Mouse (Mus musculus) embryonic facial prominence, embryonic 11.5 days (tissue): ENCODE measurements around the gene Coq8b. TPM values are rescaled to one million over a fixed set of nuclear protein-coding genes. Genes with fewer than 3 reads are reported as not detected.

ENCODE experiments used
- ATAC-seq: fragments of 200-750 bp; cut with Nextera tagmentation; replicated peaks from 2 replicates; pipeline ENCODE4 v1.8.0; 2017; ENCODE audit warnings: low read depth; ENCODE audit not compliant: insufficient number of reproducible peaks, low FRiP score, low TSS enrichment
- DNase-seq: peaks from one replicate; pipeline ENCODE4 v3.0.0-alpha.2; 2015; ENCODE audit warnings: low spot score
- H3K27ac ChIP-seq: fragments of 300-500 bp; sonication (generic); replicated peaks from 2 replicates; pipeline ENCODE4 v1.5.1; 2014; ENCODE audit warnings: mild to moderate bottlenecking, low read depth, low read length, control low read depth
- H3K27me3 ChIP-seq: fragments of 300-500 bp; sonication (generic); 2 replicates; pipeline ENCODE4 v1.6.1; 2014; ENCODE audit warnings: mild to moderate bottlenecking, low read length, moderate library complexity, mixed read lengths; ENCODE audit not compliant: control insufficient read depth, insufficient read depth
- H3K36me3 ChIP-seq: fragments of 300-500 bp; sonication (generic); replicated peaks from 2 replicates; pipeline ENCODE4 v1.6.1; 2014; ENCODE audit warnings: low read depth, mild to moderate bottlenecking, low read length, moderate library complexity, mixed read lengths; ENCODE audit not compliant: control insufficient read depth, insufficient read depth
- H3K4me1 ChIP-seq: fragments of 300-500 bp; sonication (generic); 2 replicates; pipeline ENCODE4 v1.6.1; 2014; ENCODE audit warnings: low read length, mixed read lengths; ENCODE audit not compliant: control insufficient read depth, insufficient read depth
- H3K4me2 ChIP-seq: fragments of 300-500 bp; sonication (generic); 2 replicates; pipeline ENCODE4 v1.6.1; 2014; ENCODE audit warnings: low read depth, mild to moderate bottlenecking, control low read depth, low read length, moderate library complexity
- H3K4me3 ChIP-seq: fragments of 300-500 bp; sonication (generic); 2 replicates; pipeline ENCODE4 v1.5.1; 2014; ENCODE audit warnings: low read depth, low read length, control low read depth
- H3K9ac ChIP-seq: fragments of 300-500 bp; sonication (generic); replicated peaks from 2 replicates; pipeline ENCODE4 v1.6.1; 2014; ENCODE audit warnings: mild to moderate bottlenecking, control low read depth, low read length
- H3K9me3 ChIP-seq: fragments of 300-500 bp; sonication (generic); replicated peaks from 2 replicates; pipeline ENCODE4 v1.6.1; 2016; ENCODE audit warnings: mild to moderate bottlenecking, low read length, inconsistent platforms, mixed read lengths; ENCODE audit not compliant: control insufficient read depth
- WGBS: fragments of 180-500 bp; shearing (Covaris S2); extraction: QIAGEN DNeasy Blood & Tissue Kit; methylation state at CpG from one replicate; pipeline ENCODE4 v1.1.7; 2014; 5-methylcytosine and 5-hydroxymethylcytosine counted together
- polyA plus RNA-seq: library from polyadenylated mRNA; unstranded; fragments of >200 nt; fragmentation: Nextera tagmentation; extraction: Ambion mirVana; gene quantifications from 2 replicates; pipeline ENCODE4 v1.2.1, GENCODE M21; 2014

The Coq8b gene
- polyA plus RNA-seq, 1 experiment from 2014 or later: 14.9 TPM

DNA sequence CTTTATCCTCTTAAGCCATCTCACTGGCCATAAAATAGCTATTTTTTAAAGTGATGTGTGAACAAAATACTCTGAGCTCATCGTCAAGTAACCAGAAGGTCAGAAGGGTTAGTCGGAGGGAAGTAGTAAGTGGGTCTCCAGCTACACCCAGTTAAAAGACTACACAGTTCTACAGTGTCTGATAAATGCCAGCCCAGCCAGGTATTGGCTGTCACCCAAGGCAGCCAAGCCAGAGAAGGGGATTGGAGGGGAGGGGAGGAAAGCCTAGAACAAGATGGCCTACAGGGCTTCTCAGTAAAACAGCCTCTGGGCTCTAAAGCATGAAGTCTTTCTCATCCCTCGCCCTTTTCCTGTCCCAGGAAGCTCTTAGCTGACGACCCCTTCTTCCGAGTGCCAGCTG is 17.1 kb downstream of the Coq8b start:
- no peaks in the 10 kb centered on the region for H3K27me3 ChIP-seq
- H3K9ac ChIP-seq: no peak overlapping the region
- no peaks in the 10 kb centered on the region for H3K36me3 ChIP-seq
- DNase-seq (no peak), ATAC-seq (no peak)
- H3K9me3 ChIP-seq: no peaks in the 10 kb centered on the region
- no peak overlapping the region for H3K4me2 ChIP-seq
- WGBS: 81% methylated on average over 5 of the region's 5 CpGs
- no peaks in the 10 kb centered on the region for H3K4me1 ChIP-seq
- no peak overlapping the region for H3K4me3 ChIP-seq
- no peak overlapping the region for H3K27ac ChIP-seq

DNA sequence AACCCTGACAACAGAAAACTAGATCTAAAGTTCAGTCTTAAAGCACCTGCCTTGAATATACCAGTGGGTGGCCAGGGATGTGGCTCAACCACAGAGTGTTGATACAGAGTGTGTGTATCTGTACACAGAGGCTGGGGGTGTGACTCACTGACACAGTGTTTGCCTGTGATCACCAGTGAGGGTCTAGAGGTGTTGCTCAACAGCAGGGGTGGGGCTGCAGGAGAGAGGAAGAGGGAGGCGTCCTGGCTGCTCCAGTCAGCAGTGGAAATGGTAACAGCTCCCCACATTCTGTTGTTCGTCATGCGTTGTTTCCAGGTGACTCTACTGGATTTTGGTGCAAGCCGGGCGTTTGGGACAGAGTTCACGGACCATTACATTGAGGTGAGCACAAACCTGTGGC is 19.1 kb downstream of the Coq8b start:
- ATAC-seq (no peak), DNase-seq (no peak)
- no peak overlapping the region for H3K4me2 ChIP-seq
- no peak overlapping the region for H3K9ac ChIP-seq
- WGBS: 86% methylated on average over 6 of the region's 6 CpGs
- no peaks in the 10 kb centered on the region for H3K27me3 ChIP-seq
- no peak overlapping the region for H3K4me3 ChIP-seq
- no peaks in the 10 kb centered on the region for H3K4me1 ChIP-seq
- no peaks in the 10 kb centered on the region for H3K9me3 ChIP-seq
- no peaks in the 10 kb centered on the region for H3K36me3 ChIP-seq
- no peak overlapping the region for H3K27ac ChIP-seq

DNA sequence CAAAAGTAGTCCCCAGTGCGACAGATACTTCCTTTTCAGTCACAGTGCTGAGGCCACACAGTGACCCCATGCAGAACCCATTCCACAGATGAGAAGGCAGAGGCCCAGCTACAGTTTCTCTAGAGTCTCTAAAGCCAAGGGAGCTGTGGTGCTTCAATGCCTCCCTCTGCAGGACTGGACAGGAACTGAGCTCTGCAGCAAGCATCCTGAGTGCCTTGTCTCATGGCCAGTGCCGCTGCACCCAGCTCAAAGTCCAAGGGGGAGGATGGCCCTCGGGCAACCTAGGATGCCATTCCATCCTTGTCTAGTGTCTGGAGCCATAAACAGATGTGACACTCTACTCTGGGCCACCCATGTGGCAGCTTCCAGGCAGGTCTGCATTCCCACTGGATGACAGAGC is 22.9 kb downstream of the Coq8b start:
- Histone ChIP-seq H3K36me3 (no peaks in the 10 kb centered on the region), H3K27me3 (no peaks in the 10 kb centered on the region), H3K4me1 (peaks cover 6% of the 10 kb centered on the region; the same call in 1 of the 2 replicates), H3K4me2 (no peak overlapping the region), H3K4me3 (no peak overlapping the region), H3K27ac (no peak overlapping the region), H3K9me3 (no peaks in the 10 kb centered on the region), H3K9ac (no peak overlapping the region)
- no peak for ATAC-seq
- DNase-seq: peak; percentile 23
- WGBS: 65% methylated on average over 3 of the region's 3 CpGs

DNA sequence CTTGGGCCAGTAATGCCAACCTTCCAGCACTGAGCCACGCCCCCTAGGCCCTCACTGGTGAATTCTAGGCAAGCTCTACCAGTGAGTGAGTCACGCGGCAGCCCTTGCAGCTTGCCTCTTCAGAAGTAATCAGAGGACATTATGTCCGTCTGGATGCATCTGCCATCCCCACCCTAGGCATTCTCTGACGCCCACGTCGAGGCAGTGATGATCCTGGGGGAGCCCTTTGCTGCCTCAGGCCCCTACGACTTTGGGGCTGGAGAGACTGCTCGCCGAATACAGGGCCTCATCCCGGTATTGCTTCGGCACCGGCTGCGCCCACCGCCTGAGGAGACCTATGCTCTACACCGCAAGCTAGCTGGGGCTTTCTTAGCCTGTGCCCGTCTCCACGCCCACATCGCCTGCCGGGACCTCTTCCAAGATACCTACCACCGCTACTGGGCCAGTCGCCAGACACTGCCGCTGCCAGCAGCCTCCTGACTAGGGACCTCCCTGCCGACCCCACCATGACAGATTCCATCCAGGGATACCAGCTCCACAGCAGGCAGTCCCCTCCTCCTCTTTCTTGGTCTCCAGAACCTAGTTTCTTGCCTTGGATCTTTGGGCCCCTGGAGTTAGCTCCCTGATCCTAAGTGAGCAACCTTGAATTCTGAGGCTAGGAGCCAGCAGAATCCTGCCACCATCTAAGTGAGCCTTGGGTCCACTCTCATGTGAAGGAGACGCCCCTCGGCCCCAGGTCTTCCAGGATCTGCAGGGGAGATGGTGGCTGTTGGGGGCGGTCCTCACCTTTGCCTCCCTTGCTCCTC is 24.4 kb downstream of the Coq8b start:
- H3K9ac ChIP-seq: peak overlapping the region; percentile 32; the same call in 1 of the 2 replicates
- 14% methylated on average over 27 of the region's 27 CpGs for WGBS

DNA sequence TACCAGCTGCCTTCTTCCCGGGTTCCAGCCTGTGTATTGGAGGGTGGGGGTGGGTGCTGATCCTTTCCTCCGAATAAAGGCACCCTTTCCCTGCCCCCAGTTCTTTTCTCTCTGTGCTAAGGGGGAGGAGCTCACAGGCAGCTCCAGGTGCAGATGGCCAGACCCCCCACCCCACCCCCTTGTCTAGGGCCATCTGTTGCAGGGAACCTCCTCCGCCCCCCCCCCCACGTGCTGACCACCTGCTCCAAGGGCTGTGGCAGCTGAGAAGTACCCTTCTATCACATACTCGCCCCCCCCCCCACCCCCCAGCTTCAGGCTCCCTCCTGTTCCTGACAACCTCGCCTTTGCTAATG is 25.0 kb downstream of the Coq8b start:
- no peaks in the 10 kb centered on the region for H3K27me3 ChIP-seq
- H3K4me3 ChIP-seq: peak overlapping the region; percentile 84
- peaks cover 6% of the 10 kb centered on the region; the same call in 1 of the 2 replicates for H3K4me1 ChIP-seq
- DNase-seq: peak; percentile 23
- peak overlapping the region; percentile 65 for H3K4me2 ChIP-seq
- H3K27ac ChIP-seq: peak overlapping the region; percentile 56; the same call in 1 of the 2 replicates
- ATAC-seq: peak; percentile 16; the same call in 1 of the 2 replicates
- H3K36me3 ChIP-seq: peaks cover under 1% of the 10 kb centered on the region; the same call in 1 of the 2 replicates
- H3K9ac ChIP-seq: peak overlapping the region; percentile 32; the same call in 1 of the 2 replicates
- WGBS: 4% methylated on average over 3 of the region's 6 CpGs
- no peaks in the 10 kb centered on the region for H3K9me3 ChIP-seq

More for the DNA sequence above, 24.4 kb downstream of the Coq8b start:
- DNase-seq (peak; percentile 12), ATAC-seq (no peak)
- H3K4me3 ChIP-seq: peak overlapping the region; percentile 10; the same call in 1 of the 2 replicates
- peak overlapping the region; percentile 56; the same call in 1 of the 2 replicates for H3K27ac ChIP-seq
- H3K4me2 ChIP-seq: peak overlapping the region; percentile 65
- H3K4me1 ChIP-seq: peaks cover 6% of the 10 kb centered on the region; the same call in 1 of the 2 replicates
- no peaks in the 10 kb centered on the region for H3K27me3 ChIP-seq
- no peaks in the 10 kb centered on the region for H3K9me3 ChIP-seq
- no peaks in the 10 kb centered on the region for H3K36me3 ChIP-seq

DNA sequence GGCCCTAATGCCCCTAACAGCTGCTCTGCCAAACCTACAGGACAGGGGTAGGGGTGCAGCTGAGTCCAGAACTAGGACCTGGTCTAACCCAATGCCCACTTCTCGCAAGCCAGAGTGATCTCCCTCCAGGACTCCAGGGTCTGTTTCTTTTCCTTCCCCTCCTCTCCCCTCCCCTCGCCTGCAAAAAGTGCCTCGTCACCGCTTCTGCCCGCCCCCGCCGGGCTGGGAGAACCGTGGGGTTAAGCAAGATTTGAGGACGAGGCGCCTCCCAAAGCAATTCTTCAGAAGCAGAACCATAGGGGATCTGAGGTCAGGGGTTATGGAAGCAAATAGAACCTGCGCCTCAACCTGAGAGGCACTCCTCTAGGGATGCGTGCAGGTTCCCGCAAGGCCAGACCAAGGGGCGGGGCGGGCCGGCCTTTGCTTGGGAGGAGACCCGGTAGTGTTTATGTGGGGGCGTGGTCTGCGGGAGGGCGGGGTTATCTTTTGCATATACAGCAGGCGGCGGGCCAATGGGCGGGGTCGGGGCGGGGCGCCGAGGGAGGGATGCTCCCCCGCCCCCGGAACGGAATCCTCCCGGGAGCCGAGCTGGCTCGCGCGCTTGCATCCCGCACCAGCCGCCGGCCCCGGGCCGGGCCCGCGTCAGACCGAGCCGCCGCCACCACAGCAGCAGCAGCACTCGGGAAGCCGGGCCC is 25.5 kb downstream of the Coq8b start, which contains the start of gene Numbl:
Numbl (plus strand) TSS at position 229 of the 695 bp plus-strand sequence.
- H3K27ac ChIP-seq: peak within 1 kb of the TSS; percentile 56
- peak; percentile 81 for ATAC-seq
- H3K9ac ChIP-seq: peak within 1 kb of the TSS; percentile 87
- H3K4me1 ChIP-seq: peaks cover 6% of the 10 kb centered on the region; the same call in 1 of the 2 replicates
- peak within 1 kb of the TSS; percentile 84 for H3K4me3 ChIP-seq
- DNase-seq: peak; percentile 97
- peaks cover 3% of the 10 kb centered on the region; the same call in 1 of the 2 replicates for H3K36me3 ChIP-seq
- H3K9me3 ChIP-seq: no peaks in the 10 kb centered on the region
- WGBS: under 1% methylated on average over 30 of the region's 47 CpGs
- H3K27me3 ChIP-seq: no peaks in the 10 kb centered on the region
- H3K4me2 ChIP-seq: peak within 1 kb of the TSS; percentile 81

DNA sequence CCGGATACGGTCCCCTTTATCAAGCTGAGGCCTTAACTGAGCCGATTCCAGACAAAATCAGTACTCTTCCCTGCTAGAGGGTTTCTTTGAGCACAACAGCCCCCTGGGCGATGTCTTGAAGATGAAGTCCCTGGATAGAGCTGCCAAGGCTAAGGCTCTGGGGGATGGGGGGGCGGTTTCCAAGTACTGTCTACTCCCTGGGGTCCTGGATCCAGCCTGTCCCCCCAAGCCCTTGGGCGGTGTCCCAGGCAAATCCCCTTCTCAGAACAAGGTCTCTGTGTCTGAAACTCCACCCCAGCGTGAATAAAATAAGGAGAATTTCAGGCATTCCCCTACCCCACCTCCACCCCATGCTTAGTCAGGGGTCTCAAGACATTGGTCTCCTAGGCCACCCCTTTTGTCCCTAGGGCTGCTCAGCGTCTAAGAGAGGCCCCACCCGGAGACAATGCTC is 26.5 kb downstream of the Coq8b start:
- no peak for DNase-seq
- H3K4me1 ChIP-seq: peaks cover 6% of the 10 kb centered on the region; the same call in 1 of the 2 replicates
- peak overlapping the region; percentile 87 for H3K9ac ChIP-seq
- H3K27ac ChIP-seq: peak overlapping the region; percentile 52; the same call in 1 of the 2 replicates
- H3K9me3 ChIP-seq: no peaks in the 10 kb centered on the region
- WGBS: 1% methylated on average over 9 of the region's 9 CpGs
- no peak for ATAC-seq
- peak overlapping the region; percentile 84 for H3K4me3 ChIP-seq
- H3K36me3 ChIP-seq: peaks cover 3% of the 10 kb centered on the region; the same call in 1 of the 2 replicates
- peak overlapping the region; percentile 81 for H3K4me2 ChIP-seq
- H3K27me3 ChIP-seq: no peaks in the 10 kb centered on the region
